Mouse (Mus musculus): Measurements from ENCODE around the gene Apod. TPM values are rescaled to one million over a fixed set of nuclear protein-coding genes. Genes with fewer than 3 reads are reported as not detected.

Gene Apod
- total and polyA plus RNA-seq, 3 experiments: 0.17 TPM; not detected in 2

GRCm38 (mm10) chr16:31276539-31276938, 38.1 kb downstream of the Apod start:
- in situ Hi-C loops (cut with MboI; ENCODE audit: low pct_ligation_motif_present, low pct_unique_long_range_greater_than_20kb, low sequenced_read_pairs): no loop called here
- TF ChIP-seq HCFC1 (IDR thresholded peaks at IDR 0.05; ENCODE audit: low read depth, low read length) (no peak), E2F4 (IDR thresholded peaks at IDR 0.05; ENCODE audit: insufficient replicate concordance, low read depth, low read length) (no peak), ZKSCAN1 (IDR thresholded peaks at IDR 0.05; ENCODE audit: borderline replicate concordance, low read depth, low read length) (no peak), BHLHE40 (IDR thresholded peaks at IDR 0.05; ENCODE audit: low read depth, low read length) (no peak), USF1 (IDR thresholded peaks at IDR 0.05; ENCODE audit: low read depth, low read length) (no peak), ZC3H11A (IDR thresholded peaks at IDR 0.05; ENCODE audit: low read depth, low read length) (no peak), CHD1 (IDR thresholded peaks at IDR 0.05; ENCODE audit: low read depth, low read length) (no peak), POLR2A (IDR thresholded peaks at IDR 0.05; ENCODE audit: low read depth, low read length) (no peak), PAX5 (IDR thresholded peaks at IDR 0.05; ENCODE audit: low read length) (no peak)
- Histone ChIP-seq H3K27ac (ENCODE audit: insufficient read depth, low read depth) (no peak overlapping the region), H3K4me2 (ENCODE audit: insufficient read depth, low read depth, poor library complexity, severe bottlenecking) (no peak overlapping the region), H3K9me3 (replicated peaks; ENCODE audit: low read length) (no peaks in the 10 kb centered on the region), H3K4me3 (replicated peaks in 1 of 3; ENCODE audit: low read depth in 2 of 3, low read length in 2 of 3, poor library complexity in 1 of 3) (no peak overlapping the region), H3K36me3 (replicated peaks in 1 of 2; ENCODE audit: control insufficient read depth in 1 of 2, insufficient read depth in 1 of 2, low read length in 1 of 2) (peaks cover 0 to 15% of the 10 kb centered on the region in 2 experiments), H3K4me1 (ENCODE audit: control insufficient read depth in 1 of 2, insufficient read depth in 2 of 2) (peaks cover 3 to 29% of the 10 kb centered on the region in 2 experiments), H3K27me3 (replicated peaks) (peaks cover 4% of the 10 kb centered on the region), H3K79me2 (replicated peaks; ENCODE audit: control insufficient read depth, extremely low read depth, insufficient read depth, poor library complexity, severe bottlenecking) (peaks cover 28% of the 10 kb centered on the region), H3K9ac (ENCODE audit: insufficient read depth, low read depth) (no peak overlapping the region)
- no peak for DNase-seq (ENCODE audit: extremely low read depth)
- dilution Hi-C loops (cut with MboI; ENCODE audit: extremely low pct_ligation_motif_present, extremely low pct_unique_long_range_greater_than_20kb, low sequenced_read_pairs): no loop called here

- Histone ChIP-seq H3K4me1 (ENCODE audit: control insufficient read depth in 1 of 2, insufficient read depth in 2 of 2) (peaks cover 3 to 41% of the 10 kb centered on the region in 2 experiments), H3K79me2 (replicated peaks; ENCODE audit: control insufficient read depth, extremely low read depth, insufficient read depth, poor library complexity, severe bottlenecking) (peaks cover 32% of the 10 kb centered on the region), H3K27me3 (replicated peaks) (peaks cover 4% of the 10 kb centered on the region), H3K4me3 (replicated peaks in 1 of 3; ENCODE audit: low read depth in 2 of 3, low read length in 2 of 3, poor library complexity in 1 of 3) (peak within 1 kb of the TSS; percentile 78 to 96 (median 78)), H3K9ac (ENCODE audit: insufficient read depth, low read depth) (peak within 1 kb of the TSS; percentile 98), H3K9me3 (replicated peaks; ENCODE audit: low read length) (no peaks in the 10 kb centered on the region), H3K36me3 (replicated peaks in 1 of 2; ENCODE audit: control insufficient read depth in 1 of 2, insufficient read depth in 1 of 2, low read length in 1 of 2) (peaks cover 0 to 21% of the 10 kb centered on the region in 2 experiments), H3K27ac (ENCODE audit: insufficient read depth, low read depth) (peak within 1 kb of the TSS; percentile 47; the same call in 1 of the 2 replicates), H3K4me2 (ENCODE audit: insufficient read depth, low read depth, poor library complexity, severe bottlenecking) (peak within 1 kb of the TSS; percentile 85)
- DNase-seq (ENCODE audit: extremely low read depth): peak; percentile 92
- dilution Hi-C loops (cut with MboI; ENCODE audit: extremely low pct_ligation_motif_present, extremely low pct_unique_long_range_greater_than_20kb, low sequenced_read_pairs): no loop called here
- in situ Hi-C loops (cut with MboI; ENCODE audit: low pct_ligation_motif_present, low pct_unique_long_range_greater_than_20kb, low sequenced_read_pairs): no loop called here
- 0 out of 2 replicates have a peak, but pooled peaks have one; percentile 55 for TF ChIP-seq KAT2A (IDR thresholded peaks at IDR 0.05; ENCODE audit: insufficient replicate concordance, low read length)
- no peak for TF ChIP-seq PAX5 (IDR thresholded peaks at IDR 0.05; ENCODE audit: low read length)
- no peak for TF ChIP-seq CTCF (conservative IDR thresholded peaks at IDR 0.05 in 1 of 2, IDR thresholded peaks at IDR 0.05 in 1 of 2; ENCODE audit: low read depth in 2 of 2, low read length in 2 of 2)
- no peak for TF ChIP-seq BHLHE40 (IDR thresholded peaks at IDR 0.05; ENCODE audit: low read depth, low read length)
- TF ChIP-seq SIN3A (IDR thresholded peaks at IDR 0.05; ENCODE audit: low read length): peak; percentile 67; the same call in 1 of the 2 replicates
- TF ChIP-seq HCFC1 (IDR thresholded peaks at IDR 0.05; ENCODE audit: low read depth, low read length): peak; percentile 41; the same call in 1 of the 2 replicates
- TF ChIP-seq NELFE (IDR thresholded peaks at IDR 0.05; ENCODE audit: low read depth, low read length): peak; percentile 98
- TF ChIP-seq E2F4 (IDR thresholded peaks at IDR 0.05; ENCODE audit: insufficient replicate concordance, low read depth, low read length): no peak
- TF ChIP-seq ZNF384 (IDR thresholded peaks at IDR 0.05; ENCODE audit: low read depth, low read length): no peak
- no peak for TF ChIP-seq MAZ (IDR thresholded peaks at IDR 0.05; ENCODE audit: low read depth, low read length)
- peak; percentile 42; the same call in 1 of the 2 replicates for TF ChIP-seq MXI1 (IDR thresholded peaks at IDR 0.05; ENCODE audit: low read depth, low read length)
- TF ChIP-seq POLR2A (IDR thresholded peaks at IDR 0.05; ENCODE audit: low read depth, low read length): peak; percentile 98
- no peak for TF ChIP-seq EP300 (IDR thresholded peaks at IDR 0.05; ENCODE audit: low read length)
- no peak for TF ChIP-seq SMC3 (IDR thresholded peaks at IDR 0.05; ENCODE audit: low read depth, low read length)
- TF ChIP-seq ZMIZ1 (IDR thresholded peaks at IDR 0.05; ENCODE audit: low read depth, low read length): peak; percentile 95
- TF ChIP-seq NRF1 (IDR thresholded peaks at IDR 0.05; ENCODE audit: low read depth, low read length): peak; percentile 24; the same call in 1 of the 2 replicates
- TF ChIP-seq MYC (IDR thresholded peaks at IDR 0.05; ENCODE audit: low read depth, low read length): no peak
- peak; percentile 98 for TF ChIP-seq CHD2 (IDR thresholded peaks at IDR 0.05; ENCODE audit: low read length)
- peak; percentile 93 for TF ChIP-seq UBTF (IDR thresholded peaks at IDR 0.05; ENCODE audit: low read depth, low read length)
- no peak for TF ChIP-seq MAFK (IDR thresholded peaks at IDR 0.05; ENCODE audit: insufficient replicate concordance, low read length)
- TF ChIP-seq TBP (conservative IDR thresholded peaks at IDR 0.05; ENCODE audit: low read depth, low read length): peak; percentile 77
- TF ChIP-seq GABPA (IDR thresholded peaks at IDR 0.05; ENCODE audit: insufficient replicate concordance, low read depth, low read length): no peak
- no peak for TF ChIP-seq USF2 (conservative IDR thresholded peaks at IDR 0.05; ENCODE audit: low read depth, low read length)
- TF ChIP-seq IRF4 (IDR thresholded peaks at IDR 0.05; ENCODE audit: low read depth, low read length): no peak
- TF ChIP-seq ZC3H11A (IDR thresholded peaks at IDR 0.05; ENCODE audit: low read depth, low read length): no peak
- TF ChIP-seq MAX (IDR thresholded peaks at IDR 0.05; ENCODE audit: low read length): 0 out of 2 replicates have a peak, but pooled peaks have one; percentile 50
- TF ChIP-seq RCOR1 (conservative IDR thresholded peaks at IDR 0.05; ENCODE audit: low read depth, low read length): no peak; the same call in 1 of the 2 replicates
Measured at GRCm38 (mm10) chr16:31274674-31275460, 39.7 kb downstream of the Apod start, which contains the start of gene Ppp1r2. Gene Ppp1r2, minus strand, starts transcription at chr16:31275277.
